Mouse (Mus musculus) NIH3T3 (cell line): ENCODE measurements around the gene Gga3.

Experiments used
- DNase-seq: peaks from one replicate; pipeline ENCODE4 v3.0.0-alpha.2; 2012; ENCODE audit warnings: low read depth

Gga3 gene

GRCm38 (mm10) chr11:115563406-115563805 lies 40.4 kb downstream of the Gga3 start:
- DNase-seq, result peak; percentile 27

- DNase-seq, result no peak
These were observed 48.1 kb downstream of the Gga3 start for GRCm38 (mm10) chr11:115555717-115556116.

- DNase-seq, result peak; percentile 44
These were observed 51.1 kb downstream of the Gga3 start for GRCm38 (mm10) chr11:115552783-115553182.

GRCm38 (mm10) chr11:115543571-115543970 lies 60.3 kb downstream of the Gga3 start:
- peak; percentile 40 for DNase-seq

DNA sequence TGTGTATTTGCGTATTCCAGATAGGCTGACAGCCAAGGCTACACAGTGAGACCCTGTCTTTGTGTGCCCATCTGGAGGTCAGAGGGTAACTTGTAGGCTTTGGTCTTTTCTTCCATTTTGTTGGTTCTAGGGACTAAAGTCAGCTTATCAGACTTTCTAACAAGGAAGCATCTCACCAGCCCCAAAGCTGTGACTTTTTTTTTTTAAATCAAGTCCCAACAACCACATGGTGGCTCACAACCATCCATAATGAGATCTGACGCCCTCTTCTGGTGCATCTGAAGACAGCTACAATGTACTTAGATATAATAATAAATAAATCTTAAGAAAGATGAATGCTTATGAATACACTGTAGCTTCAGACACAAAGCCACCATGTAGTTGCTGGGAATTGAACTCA lies 65.8 kb downstream of the Gga3 start:
- DNase-seq, result no peak

DNA sequence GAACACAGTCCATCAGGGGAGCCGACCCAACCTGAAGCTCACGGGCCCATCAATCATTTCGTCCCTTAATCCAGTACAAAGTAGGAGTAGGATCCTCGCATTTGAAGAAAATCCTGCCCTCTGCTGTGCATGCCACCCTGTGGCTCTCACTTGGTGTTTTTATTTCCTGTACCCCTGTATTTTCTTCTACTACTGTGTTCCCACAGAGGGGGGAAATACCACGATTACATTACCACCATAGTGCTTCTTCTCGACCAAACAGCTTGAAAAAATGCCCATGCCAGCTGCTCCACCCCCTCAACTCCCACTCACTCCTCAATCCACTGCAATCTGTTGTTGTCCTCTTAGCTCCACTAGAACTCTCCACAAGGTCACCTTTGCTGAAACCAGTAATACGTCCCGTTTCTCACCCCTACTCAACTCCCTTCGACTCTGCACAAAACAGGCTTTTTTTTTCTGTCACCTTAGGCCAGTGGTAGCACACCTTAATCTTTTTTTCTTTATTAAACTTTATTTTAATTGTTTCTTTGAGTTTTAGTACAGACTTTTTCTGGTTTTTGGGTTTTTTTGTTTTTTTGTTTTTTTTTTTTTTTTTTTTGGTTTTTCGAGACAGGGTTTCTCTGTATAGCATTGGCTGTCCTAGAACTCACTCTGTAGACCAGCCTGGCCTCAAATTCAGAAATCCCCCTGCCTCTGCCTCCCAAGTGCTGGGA lies 66.8 kb downstream of the Gga3 start:
- DNase-seq, result peak; percentile 57

- peak; percentile 99 for DNase-seq
These were observed 67.7 kb downstream of the Gga3 start, which contains the start of gene Sumo2 for GRCm38 (mm10) chr11:115536038-115536681. Gene Sumo2, minus strand, starts transcription at chr11:115536276.

GRCm38 (mm10) chr11:115535401-115536037 lies 68.3 kb downstream of the Gga3 start:
- peak; percentile 82 for DNase-seq

DNA sequence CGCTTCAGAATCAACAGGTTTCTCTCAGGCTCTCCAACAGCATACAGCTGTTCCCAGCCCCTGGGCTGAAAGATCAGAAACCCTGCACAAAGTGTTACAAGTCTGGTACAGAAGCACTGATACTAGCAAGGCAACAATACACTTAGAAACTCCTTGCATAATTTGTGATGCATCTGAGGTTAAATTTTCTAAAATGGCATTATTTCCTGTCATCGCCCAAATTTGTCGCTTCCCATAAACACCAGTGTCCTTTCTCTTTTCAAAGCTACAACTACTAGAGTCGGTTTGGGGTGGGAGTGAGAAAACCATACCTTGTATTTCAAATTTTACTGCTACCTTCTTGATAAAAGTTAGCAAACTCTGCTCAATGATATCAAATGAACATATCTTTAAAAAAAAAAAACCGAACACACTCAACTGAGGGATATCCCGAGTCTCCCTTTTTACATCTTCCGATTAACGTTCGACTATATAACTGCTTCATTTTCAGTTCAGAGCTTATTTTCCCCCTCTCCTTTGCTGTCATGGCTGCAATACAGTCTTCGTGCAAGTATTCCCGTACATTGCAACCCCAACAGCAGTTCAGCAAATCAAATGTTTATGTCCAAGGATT lies 69.0 kb downstream of the Gga3 start:
- DNase-seq, result peak; percentile 45
